Mouse (Mus musculus) left cerebral cortex, adult 18-20 months (tissue): ENCODE data around the gene Zfand6. TPM values are rescaled to one million over a fixed set of nuclear protein-coding genes. Genes with fewer than 3 reads are reported as not detected.

Source experiments
- DNase-seq, 2 experiments: peaks; one replicate each; pipeline ENCODE4 v3.0.0; 2021 to 2022; ENCODE audit warnings: low spot score in 2 of 2, mixed read lengths in 1 of 2
- long read RNA-seq, 2 experiments: library from polyadenylated mRNA; stranded (forward); transcript quantifications; one replicate each; pipeline ENCODE4 v2.0.0; 2021
- total RNA-seq, 2 experiments: library from RNA; stranded (reverse); gene quantifications; 2 replicates each; pipeline ENCODE4 v1.2.3; 2021

Gene Zfand6
- 10 to 100 TPM; 69.8 to 70.2 TPM for total RNA-seq
- long read RNA-seq, experiment 1, transcript Zfand6-208 (7 exons, 2,955 nt) = minor isoform, 28 of 96 reads
- long read RNA-seq, experiment 1, transcript Zfand6-202 (7 exons, 1,538 nt) = major isoform, 33 of 96 reads
- long read RNA-seq, experiment 1, partial matches to known transcripts = 0 of 96 reads
- long read RNA-seq, experiment 1, other reads (novel, unspliced or antisense) = 32 of 96 reads
- long read RNA-seq, experiment 2, transcript Zfand6-202 (7 exons, 1,538 nt) = major isoform, 20 of 64 reads
- long read RNA-seq, experiment 2, transcript Zfand6-208 (7 exons, 2,955 nt) = major isoform, 20 of 64 reads
- long read RNA-seq, experiment 2, partial matches to known transcripts = 0 of 64 reads
- long read RNA-seq, experiment 2, other reads (novel, unspliced or antisense) = 21 of 64 reads

DNA sequence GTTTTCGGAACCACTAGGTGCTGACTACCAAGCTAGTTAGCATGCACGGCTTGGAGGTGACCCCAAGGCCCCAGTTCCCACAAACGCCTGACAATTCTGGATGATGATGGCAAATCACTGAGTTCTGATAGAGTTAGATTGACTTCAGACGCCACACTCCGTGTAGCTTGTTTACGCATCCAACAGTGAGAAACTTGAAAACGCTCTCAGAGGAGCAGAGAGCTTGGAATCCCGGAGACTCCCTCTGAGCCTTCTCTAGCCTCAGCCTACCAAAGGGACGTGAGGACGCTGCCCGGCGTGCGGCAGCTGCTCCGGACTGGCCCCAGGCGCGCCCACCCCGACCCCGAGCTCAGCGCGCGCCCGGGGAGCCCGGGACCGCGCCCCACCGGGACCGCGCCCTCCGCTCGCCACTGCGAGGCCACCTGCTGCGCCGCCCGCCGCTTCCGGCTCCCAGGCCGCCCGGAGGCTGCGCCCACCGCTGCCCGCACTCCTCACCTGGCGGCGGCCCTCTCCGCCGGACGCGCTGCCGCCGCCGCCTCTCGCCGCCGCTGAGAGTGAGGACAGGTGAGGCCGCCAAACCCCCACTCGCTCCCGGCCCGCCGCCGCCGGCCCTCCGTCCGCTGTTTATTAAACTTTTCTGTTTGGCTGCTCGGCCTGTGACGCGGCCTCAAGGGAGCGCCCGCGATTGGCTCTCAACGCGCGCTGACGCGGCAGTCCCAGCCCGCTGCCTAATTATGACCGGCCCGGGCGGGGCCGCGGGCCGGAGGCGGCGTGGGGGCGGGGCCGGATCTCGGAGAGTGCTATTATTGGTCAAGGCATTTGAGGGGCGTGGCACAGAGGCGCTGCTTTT is at the start of gene Zfand6:
Gene Zfand6 (minus strand): TSS at position 709 of the 850 bp plus-strand sequence.
- peak; percentile 98 to 99 for DNase-seq

DNA sequence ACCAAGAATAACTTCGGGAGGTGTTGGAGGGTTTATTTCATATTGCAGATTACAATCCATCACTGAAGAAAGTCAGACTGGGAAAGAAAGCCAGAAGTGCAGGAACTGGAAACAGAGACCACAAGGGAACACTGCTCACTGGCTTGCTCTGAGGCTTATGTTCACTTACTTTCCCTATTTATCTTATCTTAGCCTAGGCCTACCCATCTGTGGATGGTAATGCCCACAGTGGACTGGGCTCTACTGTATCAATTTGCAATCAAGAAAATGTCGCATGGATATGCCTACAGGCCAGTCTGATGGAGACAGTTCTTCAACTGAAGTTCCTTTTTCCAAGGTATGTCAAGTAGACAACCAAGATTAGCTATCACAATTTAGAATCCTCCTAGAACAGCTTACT is 47.0 kb upstream of the Zfand6 start:
- no peak for DNase-seq

DNA sequence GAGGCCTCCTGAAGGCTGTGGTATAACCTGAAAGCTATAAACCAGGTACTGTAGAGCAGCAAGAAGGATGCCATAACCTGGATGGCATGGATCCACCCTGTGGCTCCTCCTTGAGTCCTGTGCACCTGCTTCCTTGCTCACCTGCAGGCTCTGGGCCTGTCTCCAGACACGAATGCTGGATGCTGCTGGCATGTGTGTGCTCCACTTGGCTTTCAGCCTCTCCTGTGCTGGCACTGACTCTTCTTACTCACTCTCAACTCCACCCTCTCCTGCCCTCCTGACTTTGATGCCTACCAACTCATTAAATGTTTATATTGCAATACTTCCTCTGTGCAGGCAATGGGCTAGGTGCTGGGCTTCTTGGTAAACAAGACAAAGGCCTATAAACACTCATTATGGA is 43.3 kb upstream of the Zfand6 start:
- no peak for DNase-seq

DNA sequence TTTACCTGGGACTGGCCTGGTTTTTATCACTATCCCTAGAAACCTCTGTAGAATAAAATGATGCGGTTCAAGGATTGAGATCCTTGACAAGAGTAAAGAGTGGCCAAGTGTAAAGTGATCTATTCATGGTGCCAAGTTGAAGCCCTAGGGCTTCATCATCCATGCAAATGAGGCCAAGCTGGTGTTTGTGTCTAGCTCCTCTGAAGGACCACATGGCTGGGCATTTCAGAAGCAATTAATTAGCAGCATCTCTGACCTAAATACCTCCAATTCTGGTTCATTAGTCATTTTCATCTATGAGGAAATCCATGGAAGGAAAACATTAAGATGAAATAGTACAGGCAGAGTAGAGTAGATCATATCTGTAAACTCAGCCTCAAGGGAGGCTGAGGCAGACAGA is 42.3 kb upstream of the Zfand6 start:
- DNase-seq = no peak

DNA sequence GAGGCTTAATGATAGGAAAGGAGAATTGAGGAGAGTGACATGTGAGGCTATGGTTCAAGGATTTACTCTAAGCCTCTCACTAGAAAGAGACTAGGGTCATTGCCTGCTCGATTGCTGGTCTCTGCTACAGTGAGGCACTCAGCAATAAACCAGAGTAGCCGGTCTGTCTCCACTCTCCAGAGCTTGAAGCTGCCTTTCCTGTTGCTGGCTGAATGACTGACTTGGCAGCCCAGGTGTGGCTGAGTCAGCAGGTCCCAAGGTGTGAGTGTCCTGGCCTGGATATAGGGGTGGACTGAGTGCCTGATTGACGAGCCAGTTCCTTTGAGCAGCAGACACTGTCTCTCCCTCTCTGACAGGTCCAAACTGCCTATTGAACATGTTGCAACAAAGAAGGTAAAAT is 41.3 kb upstream of the Zfand6 start:
- DNase-seq = no peak

DNA sequence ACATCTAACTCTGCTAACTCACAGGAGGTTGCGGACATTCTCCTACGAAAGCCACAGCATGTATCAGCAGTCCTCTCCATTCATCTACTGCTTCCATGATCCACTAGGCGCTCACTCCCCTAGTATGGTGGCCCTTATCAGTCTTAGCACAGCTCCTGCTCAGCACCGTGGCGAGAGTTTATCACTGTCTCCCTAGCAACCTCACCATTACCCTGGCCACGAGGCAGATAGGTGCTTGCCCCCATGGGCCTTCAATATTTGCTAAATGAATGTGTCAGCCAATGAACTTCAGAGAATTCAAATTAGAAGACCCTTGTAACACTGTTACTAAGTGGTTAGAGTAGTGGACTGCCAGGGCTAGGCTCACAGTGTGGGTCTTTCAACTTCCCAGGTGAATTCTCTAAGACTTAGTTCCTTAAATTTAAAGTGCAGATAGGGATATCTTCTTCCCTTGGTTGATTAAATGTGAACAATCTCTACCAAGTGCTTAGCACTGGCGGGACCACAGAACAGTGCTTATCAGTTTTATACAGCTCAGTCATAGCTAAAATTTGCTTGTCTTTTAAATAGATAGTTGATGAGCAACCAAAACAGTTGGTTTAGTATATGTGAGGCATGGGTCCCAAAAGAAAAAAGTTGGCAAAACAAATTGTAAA is 33.2 kb upstream of the Zfand6 start:
- no peak for DNase-seq

DNA sequence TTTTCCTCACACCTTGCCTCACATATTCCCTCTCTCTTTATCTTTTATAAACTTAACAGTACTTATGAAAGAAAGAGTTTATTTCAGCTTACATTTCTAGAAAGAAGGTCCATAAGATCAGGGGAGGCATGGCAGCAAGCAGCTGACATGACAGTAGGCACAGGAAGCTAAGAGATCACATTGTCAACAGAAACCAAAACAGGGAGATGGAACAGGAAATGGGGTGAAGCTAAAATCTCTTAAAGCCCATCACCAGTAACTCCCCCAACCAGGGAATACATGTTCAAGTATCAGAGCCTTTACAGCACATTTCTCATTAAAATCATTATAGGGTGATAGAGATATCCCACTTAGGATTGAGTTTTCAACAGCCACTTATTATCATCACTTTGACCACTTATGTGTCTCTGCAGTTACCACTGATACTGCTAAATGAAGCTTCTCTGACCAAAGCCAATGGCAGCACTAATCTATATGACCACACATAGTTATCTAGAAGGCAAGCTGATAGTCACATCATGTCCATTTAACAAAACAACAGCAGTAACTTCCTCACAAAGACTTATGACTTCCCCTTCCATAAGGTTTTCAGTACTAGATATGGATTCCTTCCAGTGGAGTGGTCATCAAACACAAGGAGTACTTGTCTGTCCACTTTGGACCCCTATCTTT is 20.7 kb upstream of the Zfand6 start:
- no peak for DNase-seq

DNA sequence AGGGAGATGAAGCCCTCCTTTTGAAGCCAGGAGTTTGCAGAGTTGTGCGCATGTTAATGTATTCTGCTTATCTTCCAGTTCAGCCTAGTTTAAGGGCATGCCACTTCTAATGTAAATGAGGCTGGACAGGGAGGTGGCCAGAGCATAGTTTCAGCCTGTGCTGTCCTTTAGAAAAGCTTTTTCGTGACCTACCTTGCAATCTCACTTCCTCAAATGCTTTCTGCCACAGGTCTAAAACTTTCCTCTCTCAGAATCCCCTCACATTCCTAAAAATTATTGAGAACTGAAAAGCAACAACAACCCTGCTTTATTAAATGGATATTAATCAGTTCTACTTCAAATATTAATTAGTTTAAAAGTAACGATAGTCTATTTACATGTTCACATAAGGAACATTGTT is 17.1 kb upstream of the Zfand6 start:
- DNase-seq = no peak

DNA sequence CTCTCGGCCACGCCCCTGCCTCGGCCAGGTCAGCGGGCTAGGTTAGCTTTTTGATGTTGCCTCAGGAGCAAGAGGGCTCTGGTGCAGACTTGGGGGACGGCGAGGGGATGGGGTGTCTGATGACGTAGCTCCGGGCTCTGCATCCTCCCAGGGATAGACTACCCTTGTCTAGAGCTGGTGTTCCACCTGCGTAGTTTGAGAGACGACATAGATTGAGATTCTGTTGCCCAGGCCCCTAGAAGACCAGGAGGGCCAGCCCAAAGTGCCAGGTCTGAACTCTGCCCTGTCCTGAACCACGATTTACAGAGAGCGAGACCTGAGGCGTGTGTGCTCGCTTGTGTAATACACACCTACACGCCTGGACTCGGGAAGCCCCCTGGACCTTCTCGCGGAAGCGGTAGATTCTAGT is 346 bp upstream of the Zfand6 start:
- peak in 1 of 2 experiments; percentile 9 for DNase-seq

DNA sequence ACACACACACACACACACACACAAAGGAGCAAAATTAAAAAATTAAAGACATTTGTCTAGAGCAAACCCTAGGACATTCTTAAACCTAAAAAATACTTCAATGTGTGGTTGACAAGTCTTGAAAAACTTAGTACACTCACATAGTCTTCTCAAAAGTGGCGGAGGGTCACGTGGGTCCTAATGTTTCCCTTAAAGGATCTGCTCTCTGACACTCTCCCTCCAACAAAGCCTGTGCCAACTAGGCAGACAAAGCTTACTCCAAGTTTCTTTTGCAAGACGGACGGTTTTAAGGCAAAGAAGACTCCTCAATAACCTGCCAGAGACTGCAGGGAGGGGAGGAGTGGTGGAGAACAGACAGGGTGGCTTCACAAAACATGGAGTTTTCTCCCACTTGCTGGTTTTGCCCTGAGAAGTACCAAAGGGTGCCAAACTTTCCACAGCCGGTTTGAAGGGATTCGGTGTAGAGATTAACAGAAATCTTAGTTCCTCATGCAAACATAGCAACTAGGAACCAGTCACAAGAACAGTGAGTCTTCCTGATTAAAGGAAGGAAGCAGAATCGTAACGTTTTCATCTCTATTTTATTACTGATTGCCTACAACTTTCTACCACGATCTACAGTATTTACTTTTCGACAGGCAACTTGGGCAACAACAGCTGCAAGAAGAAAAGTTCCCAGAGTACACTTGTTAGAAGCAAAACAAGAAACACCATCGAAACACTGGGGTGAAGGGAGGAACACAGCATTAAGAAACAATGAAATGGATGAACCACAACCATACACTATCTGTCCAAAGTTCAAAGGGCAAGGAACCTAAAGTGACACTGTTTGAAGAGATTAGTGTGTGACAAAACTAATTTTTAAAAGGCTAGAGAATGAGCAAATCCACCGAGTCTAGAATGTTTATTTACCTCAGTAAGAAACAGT is 1.8 kb downstream of the Zfand6 start:
- no peak for DNase-seq

DNA sequence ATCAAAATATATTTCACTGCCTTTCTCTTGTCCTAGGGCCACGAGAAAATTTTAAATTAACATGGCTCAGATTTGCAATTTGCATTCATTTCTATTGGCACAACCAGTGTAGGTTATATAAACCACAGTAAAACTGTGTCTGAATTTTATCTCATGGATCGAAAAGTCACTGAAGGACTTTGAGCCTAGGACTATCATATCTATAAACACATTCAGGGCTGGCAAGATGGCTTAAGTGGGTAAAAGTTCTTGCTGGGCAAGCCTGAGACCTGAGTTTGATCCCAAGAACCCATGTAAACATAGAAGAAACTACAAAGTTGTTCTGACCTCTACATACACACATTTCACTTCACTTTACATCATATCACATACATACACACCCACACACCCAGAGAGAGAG is 3.4 kb downstream of the Zfand6 start:
- no peak for DNase-seq

DNA sequence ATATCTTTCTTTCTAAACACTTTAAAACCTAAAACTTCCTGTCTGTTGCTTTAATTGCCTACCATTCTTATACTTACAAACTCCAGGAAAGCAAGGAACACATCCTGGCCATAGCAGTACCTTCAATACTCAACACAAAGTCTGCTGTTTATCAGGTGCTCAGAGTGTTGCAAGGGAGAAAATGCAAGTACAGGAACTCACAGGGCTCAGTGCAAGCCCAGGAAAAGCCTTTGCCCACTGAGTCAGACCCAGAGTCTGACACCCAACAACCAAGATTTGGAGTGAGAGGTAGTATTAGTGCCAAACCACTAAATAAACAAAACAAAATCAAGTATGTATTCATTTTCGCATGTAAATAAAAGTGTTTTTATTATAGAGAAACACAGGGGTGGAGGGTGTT is 5.1 kb downstream of the Zfand6 start:
- no peak for DNase-seq

DNA sequence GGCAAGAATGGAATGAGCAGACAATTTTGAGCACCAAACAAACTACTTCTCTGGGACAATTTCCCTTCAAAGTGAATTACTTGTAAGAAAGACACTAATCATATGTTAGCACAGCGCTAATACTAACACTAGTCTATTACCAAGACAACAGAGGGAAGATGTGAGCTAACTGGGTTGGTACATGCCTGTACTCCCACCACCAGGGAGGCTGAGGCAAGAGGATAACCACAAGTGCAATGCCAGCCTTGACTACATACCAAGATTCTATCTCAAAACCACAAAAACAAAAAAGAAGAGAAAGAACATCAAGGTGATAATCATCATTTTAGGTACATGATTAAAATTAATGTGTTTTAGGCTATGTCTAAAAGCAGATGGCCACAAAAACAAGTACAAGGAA is 8.2 kb downstream of the Zfand6 start:
- no peak for DNase-seq

DNA sequence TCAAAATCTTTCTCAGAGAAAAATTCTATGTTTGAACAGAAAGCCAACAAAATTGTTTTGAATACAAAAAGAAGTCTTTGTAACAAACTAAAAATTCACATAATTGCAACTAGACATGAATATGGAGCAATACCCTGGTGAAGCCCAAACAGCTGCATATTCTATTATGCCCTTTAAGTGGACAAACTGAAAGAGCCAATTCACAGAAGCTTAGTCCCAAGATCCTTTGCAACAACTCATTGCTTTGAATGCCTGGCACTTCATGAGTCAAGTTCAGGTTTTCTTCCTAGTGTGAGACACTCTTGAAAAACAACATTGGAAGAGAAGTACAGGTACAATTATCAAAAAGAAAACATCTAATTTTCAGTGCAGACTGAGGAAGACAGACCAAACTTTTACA is 8.8 kb downstream of the Zfand6 start:
- no peak for DNase-seq

DNA sequence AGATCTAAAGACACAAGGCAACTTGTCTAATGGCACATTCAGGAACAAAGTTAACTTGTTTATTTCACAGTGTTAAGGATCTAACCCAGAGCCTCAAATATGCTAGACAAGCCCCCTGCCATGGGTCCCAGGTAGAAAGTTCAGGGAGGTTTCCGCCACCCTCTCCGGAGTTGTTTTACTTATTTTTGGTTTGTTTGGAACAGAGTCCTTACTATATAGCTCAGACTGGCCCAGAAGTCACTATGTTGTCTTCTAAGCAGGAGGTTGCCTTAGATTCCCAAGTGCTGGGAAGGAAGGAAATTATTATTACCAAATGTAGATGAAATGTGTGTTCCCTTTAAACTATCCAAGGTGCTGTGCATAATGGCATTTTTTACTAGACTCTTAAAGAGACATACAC is 9.7 kb downstream of the Zfand6 start:
- no peak for DNase-seq

DNA sequence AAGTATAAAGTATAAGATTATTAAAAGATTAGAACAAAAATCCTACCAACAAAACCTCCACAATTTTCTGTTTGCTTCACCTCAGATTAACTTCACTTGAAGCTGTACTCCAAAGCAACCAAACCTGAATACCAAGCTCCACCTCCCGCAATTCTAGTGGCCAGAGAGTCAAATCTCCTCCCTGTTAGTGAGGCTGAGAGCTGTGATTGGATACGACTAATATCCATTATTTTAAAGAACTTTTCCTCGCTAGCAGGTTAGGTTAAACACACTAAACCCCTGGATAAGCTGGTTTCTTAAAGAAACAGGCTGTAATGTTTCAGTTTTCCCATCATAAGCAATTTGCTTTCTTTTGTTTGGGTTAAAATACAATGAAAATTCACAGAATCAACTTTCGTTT is 10.5 kb downstream of the Zfand6 start:
- DNase-seq = peak; percentile 59 to 69

DNA sequence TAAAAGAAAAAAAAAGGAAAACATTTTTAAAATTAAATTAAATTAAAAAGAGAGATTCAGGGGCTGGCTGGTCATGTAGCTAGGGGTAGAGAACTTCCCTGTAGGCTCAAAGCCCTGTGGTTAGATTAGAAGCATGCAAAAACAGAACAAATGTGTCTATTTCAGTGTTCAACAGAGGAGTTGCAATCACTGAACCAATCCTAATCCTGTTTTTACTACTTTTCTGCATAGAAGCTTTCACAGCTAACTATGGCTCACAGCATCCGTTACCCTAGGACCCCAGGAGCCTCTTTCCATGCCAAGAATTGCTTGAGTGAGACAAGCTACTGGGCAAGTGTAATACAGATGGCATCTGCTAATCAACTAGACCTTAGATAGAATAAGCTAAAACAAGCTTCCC is 16.7 kb downstream of the Zfand6 start:
- no peak for DNase-seq

DNA sequence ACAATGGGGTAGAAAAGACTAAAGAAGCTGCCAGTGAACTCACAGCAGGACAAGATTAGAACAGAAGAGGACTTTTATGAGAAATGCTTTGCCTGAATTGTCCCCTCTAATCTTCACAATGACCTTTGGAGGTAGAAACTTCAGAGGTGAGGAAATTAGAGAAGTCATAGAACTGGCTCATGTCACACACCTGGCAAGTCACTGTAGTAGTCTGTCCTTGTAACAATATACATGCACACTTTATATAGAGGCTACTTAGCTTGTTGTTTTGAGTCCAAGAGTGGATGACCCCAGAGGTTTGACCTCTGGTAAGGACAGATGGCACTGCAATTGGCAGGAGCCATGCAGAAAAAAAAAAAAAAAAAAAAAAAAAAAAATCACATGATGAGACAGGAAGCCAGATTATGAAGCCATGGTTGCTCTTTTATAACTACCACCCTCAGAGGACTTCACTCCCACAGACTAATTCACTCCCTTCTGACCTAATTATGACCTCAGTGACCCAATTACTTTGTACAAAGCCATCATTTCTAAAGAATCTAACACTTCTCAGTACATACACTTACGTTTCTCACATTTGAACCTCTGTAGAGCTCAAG is 20.1 kb downstream of the Zfand6 start:
- no peak for DNase-seq

DNA sequence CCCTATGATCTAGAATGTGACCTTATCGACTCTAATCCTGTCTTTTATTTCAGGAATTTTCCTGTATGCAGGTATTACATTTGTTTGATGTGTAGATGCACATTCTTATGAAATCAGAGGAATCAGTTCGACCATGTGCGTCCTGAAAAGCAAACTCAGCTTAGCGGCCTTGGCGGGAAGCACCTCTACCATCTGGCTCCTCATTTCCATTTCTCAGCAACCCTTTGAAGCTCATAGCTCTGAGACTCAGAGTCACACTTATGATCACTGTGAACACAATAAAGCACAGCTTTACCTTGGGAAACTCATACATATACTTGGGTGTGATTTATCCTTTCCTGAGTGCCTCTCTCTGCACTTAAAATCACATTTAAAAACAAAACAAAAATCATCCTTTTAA is 21.8 kb downstream of the Zfand6 start:
- no peak for DNase-seq

DNA sequence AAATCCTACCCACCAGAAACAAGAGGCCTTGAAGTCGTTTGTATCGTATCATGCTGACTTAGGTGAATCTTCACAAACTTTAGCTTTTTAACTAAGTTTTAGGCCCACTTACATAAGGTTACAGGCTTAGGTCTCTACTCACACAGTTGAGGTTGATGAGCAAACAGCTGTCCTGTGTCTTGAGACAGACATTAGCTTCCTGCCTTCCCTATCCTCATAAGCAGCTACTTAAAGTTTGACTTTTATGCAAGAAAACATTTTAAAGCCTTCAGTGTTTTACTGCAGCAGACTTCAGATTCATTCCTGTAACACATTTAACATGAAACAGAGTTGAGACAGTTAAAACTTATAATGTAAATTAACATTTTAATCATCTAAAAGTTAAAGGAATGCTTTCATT is 37.0 kb downstream of the Zfand6 start:
- no peak for DNase-seq
